Mouse (Mus musculus) CD4-positive, CD25-positive, alpha-beta regulatory T cell, adult 2 months (primary cell): ENCODE results near the gene Mbd6.
"Not testable (repeated sequence)": the region's sequence is repeated elsewhere in the genome, so short reads cannot be mapped to it uniquely, and the experiment has no call there.

Experiments
- DNase-seq: peaks from one replicate; pipeline ENCODE4 v3.0.0-alpha.2; 2012; ENCODE audit warnings: low read depth, low spot score

The Mbd6 gene

GRCm38 (mm10) chr10:127313516-127313915 lies 24.7 kb upstream of the Mbd6 start:
- DNase-seq, result not testable (repeated sequence)

DNA sequence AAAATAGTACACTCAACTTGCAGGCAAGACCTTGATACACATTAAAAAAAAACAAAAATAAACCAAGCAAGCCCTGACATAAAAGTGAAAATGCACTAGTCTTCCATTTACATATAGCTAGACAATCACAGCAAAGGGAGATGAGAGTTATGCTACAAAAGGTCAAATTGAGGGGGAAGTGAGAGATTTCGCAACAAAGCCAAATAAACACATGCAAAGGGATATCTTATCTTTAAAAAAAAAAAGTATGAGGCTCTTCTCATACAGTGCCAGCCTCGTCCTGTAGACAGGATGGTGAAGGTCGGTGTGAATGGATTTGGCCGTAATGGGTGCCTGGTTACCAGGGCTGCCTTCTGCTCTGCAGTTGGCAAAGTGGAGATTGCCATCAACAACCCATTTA lies 24.0 kb upstream of the Mbd6 start:
- DNase-seq, result no peak

DNA sequence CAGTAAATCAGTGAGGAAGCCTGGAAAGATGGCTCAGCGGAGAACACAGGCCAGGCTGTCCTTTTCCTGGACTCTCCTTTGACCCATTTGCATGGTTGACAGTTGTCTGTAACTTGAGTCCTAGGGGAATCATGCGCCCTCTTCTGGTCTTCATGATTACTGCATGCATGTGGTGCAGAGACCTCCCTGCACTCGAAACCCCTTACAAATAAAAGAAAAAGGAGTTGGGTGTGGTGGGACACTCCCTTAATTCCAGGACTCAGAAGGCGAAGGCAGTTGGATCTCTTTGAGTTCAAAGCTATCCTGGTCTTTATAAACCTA lies 23.5 kb upstream of the Mbd6 start:
- DNase-seq, result peak; percentile 90

DNA sequence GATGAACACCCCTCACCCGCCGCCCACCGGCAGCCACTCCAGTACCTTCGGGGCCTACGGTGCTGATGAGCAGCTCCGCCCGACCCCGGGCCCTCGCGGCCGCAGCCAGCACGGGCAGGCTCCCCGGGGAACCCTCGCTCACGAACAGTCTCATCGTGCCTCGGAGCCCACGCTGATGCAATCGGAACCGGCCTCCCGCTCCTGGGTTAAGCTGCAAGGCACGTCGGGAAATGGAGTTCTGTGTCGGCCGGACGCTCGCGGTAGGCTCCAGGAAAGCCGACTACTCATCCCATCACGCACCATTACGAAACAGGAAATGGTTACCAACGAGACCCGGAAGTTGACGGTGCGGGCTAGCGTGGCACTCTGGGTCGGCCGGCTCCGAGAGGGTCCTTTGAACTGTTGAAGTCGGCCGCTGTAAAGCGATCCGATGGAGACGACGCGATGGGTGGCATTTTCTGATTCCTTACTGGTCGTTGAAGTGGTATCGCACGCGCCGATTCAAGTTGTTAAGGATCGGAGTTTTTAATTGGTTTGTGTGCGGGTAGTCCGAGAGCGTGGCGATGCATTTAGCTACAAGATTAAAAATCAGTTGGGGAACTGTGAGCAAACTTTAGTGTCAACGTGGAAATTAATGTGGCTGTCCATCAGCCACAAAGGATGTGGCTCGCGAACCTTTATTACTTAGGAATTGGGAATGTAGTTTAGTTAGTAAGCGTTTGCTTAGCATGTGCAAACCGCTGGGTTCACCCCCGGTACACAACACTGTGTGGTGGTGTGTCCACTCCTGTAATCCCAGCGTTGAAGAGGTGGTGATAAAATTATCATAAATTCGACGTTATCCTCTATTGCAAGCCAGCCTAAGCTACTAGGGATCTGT lies 22.9 kb upstream of the Mbd6 start, which contains the start of gene Mars:
Gene Mars (minus strand): TSS at position 311 of the 880 bp plus-strand sequence.
- peak; percentile 95 for DNase-seq

DNA sequence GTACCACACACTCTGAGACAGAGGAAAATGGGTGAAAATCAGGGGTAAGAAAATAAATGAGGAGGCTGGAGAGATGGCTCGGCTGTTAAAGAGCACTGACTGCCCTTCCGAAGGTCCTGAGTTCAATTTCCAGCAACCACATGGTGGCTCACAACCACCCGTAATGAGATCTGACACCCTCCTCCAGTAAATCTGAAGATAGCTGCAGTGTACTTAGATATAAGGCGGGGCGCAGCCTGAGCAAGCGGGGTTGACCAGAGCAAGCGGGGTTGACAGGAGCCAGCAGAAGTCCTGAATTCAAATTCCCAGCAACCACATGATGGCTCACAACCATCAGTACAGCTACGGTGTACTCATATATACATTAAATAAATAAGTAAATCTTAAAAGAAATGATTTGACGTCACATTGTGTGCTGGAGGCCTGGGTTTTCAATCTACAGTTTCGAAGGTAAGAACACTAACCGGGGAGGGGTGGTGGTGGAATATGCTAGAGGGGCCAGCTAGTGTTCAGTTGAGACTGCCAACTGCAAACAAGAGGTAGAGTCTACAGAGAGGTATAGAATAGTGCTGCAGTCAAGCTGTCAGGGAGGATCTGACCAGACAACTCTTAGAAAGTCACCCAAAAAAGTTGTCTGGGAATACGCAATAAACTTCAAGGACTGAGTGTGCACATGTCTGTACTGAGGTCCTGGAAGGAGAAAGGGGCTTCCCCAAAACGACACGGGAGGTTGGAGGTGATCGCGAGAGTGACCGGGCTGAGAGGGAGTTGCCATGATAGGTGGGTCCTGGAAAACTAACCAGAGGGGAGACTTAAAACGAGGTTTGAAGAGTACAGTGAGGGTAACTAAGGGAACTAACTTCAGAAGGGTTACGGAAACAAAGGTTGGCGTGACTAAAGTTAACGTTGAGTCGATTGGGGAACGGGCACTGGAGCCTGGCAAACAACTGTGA lies 22.0 kb upstream of the Mbd6 start:
- peak; percentile 62 for DNase-seq

GRCm38 (mm10) chr10:127309167-127309566 lies 20.3 kb upstream of the Mbd6 start:
- not testable (repeated sequence) for DNase-seq

- DNase-seq, result no peak
These were observed 14.3 kb upstream of the Mbd6 start for GRCm38 (mm10) chr10:127303136-127303535.

DNA sequence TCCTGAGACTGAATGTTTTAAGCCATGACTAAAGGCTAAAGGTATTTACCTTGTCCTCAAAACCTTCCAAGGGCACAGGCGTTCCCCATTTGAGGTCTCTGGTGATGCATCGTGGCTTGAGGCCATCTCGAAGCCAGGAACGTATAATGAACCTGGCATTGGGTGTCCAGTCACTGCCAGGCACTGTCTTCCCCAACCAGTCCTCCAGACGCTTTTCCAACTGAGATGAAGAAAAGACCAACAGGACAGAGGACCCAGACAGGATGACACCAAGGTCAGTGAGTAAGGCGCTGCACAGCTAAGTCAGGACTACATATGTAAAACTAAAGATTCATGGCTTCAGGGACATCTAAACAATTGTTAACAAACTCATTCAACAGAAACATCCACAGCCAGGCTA lies 11.5 kb upstream of the Mbd6 start:
- no peak for DNase-seq

GRCm38 (mm10) chr10:127297015-127297871 lies 8.4 kb upstream of the Mbd6 start:
- DNase-seq, result no peak

DNA sequence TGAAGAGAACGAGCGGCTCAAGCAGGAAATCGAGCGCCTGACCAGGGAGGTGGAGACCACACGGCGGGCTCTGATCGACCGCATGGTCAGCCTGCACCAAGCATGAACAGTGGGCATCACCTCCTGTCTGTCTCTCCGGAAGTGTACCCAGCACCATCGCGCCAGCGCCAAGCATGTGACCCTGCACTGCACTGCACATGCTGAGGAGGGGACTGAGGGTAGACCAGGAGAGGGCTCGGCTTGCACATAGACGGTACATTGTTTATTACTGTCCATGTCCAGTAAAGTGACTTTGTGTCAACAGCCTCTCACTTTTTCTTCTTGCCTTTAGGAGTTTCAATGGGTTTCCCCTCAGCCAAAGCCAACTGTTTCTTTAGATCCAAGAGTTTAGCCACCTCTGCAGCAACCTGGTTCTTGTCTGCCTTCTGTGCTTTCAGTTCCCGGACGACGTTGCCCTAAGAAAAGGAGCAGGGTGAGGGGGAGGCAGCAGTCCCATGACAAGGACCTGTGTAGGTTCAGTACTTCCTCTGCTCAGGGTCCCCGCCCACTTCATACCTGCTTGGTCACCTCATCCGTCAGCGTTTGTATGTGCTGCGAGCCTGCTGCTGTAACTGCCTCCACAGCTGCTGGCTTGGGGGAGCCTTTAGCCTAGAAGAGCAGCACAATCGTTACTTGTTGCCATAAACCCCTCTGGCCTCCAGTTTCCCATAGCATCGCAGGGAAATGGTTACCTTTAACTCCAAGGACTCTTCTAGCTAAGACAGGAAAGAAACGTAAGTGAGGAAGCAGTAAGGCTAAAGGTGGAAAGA lies 7.4 kb upstream of the Mbd6 start:
- DNase-seq, result no peak

GRCm38 (mm10) chr10:127294895-127295510 lies 6.2 kb upstream of the Mbd6 start:
- DNase-seq, result no peak

- no peak for DNase-seq
These were observed 4.8 kb upstream of the Mbd6 start for GRCm38 (mm10) chr10:127293590-127294113.

GRCm38 (mm10) chr10:127292987-127293538 lies 4.2 kb upstream of the Mbd6 start:
- no peak for DNase-seq

- peak; percentile 42 for DNase-seq
These were observed 3.2 kb upstream of the Mbd6 start for GRCm38 (mm10) chr10:127291881-127292638.

DNA sequence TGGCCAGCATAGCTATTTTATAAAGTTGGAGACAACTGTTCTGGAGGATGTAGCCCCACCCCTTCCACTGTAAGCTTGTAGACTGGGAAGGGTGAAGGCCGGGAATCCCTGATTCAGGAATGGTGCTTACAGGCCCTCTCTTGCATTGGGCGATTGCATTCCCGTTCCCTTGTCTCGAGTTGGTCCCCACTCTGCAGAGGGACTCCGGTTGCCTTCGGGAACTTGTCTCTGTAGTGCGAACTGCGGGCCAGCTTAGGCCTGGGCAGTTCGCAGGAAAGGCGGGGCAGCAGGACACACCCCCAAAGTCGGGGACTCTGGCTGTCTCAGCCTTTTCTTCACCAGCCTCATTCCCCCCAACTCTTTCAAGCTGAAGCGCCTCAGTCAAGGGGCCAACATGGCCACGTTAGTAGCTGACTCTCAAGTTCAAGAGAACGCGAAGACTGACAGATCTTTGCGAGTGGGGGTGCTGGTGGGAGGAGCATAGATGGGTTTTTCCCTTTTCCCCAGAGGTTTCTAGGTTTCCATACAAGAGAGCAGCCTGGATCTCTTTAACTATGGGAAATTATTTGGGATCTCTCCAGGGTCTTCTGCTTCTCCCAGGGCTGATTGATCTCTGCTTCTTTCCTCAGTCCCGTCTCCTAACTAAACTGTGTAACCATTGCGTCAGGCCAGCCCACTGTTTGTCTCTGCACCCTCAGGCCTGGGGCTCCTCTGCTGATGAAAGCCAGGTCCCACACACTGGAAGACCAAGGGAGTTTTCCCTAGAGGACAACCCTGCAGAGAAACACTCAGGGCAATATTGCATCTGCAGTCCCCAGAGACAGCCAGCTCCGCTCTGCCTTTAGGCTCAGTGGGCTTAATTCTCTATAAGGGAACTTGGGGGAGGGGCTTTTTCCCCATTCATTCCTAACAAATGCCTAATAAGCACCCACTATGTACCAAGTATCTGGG lies 2.4 kb upstream of the Mbd6 start:
- peak; percentile 75 for DNase-seq

- peak; percentile 99 for DNase-seq
These were observed 1.6 kb upstream of the Mbd6 start for GRCm38 (mm10) chr10:127290307-127290929.

- DNase-seq, result peak; percentile 73
These were observed 864 bp upstream of the Mbd6 start for GRCm38 (mm10) chr10:127289573-127290191.
